Mouse (Mus musculus) stomach, postnatal 0 days (tissue): ENCODE data around the gene Rbms1. TPM values are rescaled to one million over a fixed set of nuclear protein-coding genes. Genes with fewer than 3 reads are reported as not detected.
A peak's percentile ranks its signal among the peaks of the same experiment; 100 is the strongest.

Source experiments
- ATAC-seq: fragments of 200-750 bp; cut with Nextera tagmentation; 2 replicates; pipeline ENCODE4 v1.8.0; 2017; ENCODE audit not compliant: low FRiP score, low TSS enrichment
- DNase-seq: peaks from one replicate; pipeline ENCODE4 v3.0.0-alpha.2; 2016; ENCODE audit warnings: low spot score
- H3K27ac ChIP-seq: fragments of 300-500 bp; sonication (generic); replicated peaks from 2 replicates; pipeline ENCODE4 v1.5.1; 2014; ENCODE audit warnings: mild to moderate bottlenecking, control low read depth
- H3K27me3 ChIP-seq: fragments of 300-500 bp; sonication (generic); 2 replicates; pipeline ENCODE4 v1.6.1; 2014; ENCODE audit warnings: low read length; ENCODE audit not compliant: control insufficient read depth, insufficient read depth
- H3K36me3 ChIP-seq: fragments of 300-500 bp; sonication (generic); 2 replicates; pipeline ENCODE4 v1.6.1; 2014; ENCODE audit warnings: low read length, mixed read lengths; ENCODE audit not compliant: control insufficient read depth, insufficient read depth
- H3K4me1 ChIP-seq: fragments of 300-500 bp; sonication (generic); replicated peaks from 2 replicates; pipeline ENCODE4 v1.6.1; 2014; ENCODE audit warnings: antibody characterized with exemption; ENCODE audit not compliant: control insufficient read depth, insufficient read depth
- H3K4me2 ChIP-seq: fragments of 300-500 bp; sonication (generic); replicated peaks from 2 replicates; pipeline ENCODE4 v1.6.1; 2014; ENCODE audit warnings: low read depth, mild to moderate bottlenecking, control low read depth, moderate library complexity
- H3K4me3 ChIP-seq: fragments of 300-500 bp; sonication (generic); 2 replicates; pipeline ENCODE4 v1.5.1; 2014; ENCODE audit warnings: low read depth, low read length, control low read depth
- H3K9ac ChIP-seq: fragments of 300-500 bp; sonication (generic); 2 replicates; pipeline ENCODE4 v1.6.1; 2014; ENCODE audit warnings: mild to moderate bottlenecking, low read length, control low read depth, mixed read lengths
- H3K9me3 ChIP-seq: fragments of 300-500 bp; sonication (generic); 2 replicates; pipeline ENCODE4 v1.6.1; 2016; ENCODE audit warnings: low read length; ENCODE audit not compliant: control insufficient read depth
- CTCF ChIP-seq: IDR thresholded peaks from 2 replicates; pipeline ENCODE4 v1.5.1; 2016; ENCODE audit warnings: antibody characterized with exemption, low read depth, mild to moderate bottlenecking, moderate library complexity
- EP300 ChIP-seq: optimal IDR thresholded peaks from 2 replicates; pipeline ENCODE3; 2016; ENCODE audit warnings: antibody characterized with exemption
- WGBS: fragments of 180-500 bp; shearing (Covaris S2); extraction: QIAGEN DNeasy Blood & Tissue Kit; methylation state at CpG from one replicate; pipeline ENCODE4 v1.1.7; 2014; 5-methylcytosine and 5-hydroxymethylcytosine counted together
- polyA plus RNA-seq: library from polyadenylated mRNA; unstranded; fragments of >200 nt; fragmentation: Nextera tagmentation; extraction: Ambion mirVana; gene quantifications from 2 replicates; pipeline ENCODE4 v1.2.1, GENCODE M21; 2015

The Rbms1 gene
- polyA plus RNA-seq, 1 experiment from 2014 or later, result 81.1 TPM

DNA sequence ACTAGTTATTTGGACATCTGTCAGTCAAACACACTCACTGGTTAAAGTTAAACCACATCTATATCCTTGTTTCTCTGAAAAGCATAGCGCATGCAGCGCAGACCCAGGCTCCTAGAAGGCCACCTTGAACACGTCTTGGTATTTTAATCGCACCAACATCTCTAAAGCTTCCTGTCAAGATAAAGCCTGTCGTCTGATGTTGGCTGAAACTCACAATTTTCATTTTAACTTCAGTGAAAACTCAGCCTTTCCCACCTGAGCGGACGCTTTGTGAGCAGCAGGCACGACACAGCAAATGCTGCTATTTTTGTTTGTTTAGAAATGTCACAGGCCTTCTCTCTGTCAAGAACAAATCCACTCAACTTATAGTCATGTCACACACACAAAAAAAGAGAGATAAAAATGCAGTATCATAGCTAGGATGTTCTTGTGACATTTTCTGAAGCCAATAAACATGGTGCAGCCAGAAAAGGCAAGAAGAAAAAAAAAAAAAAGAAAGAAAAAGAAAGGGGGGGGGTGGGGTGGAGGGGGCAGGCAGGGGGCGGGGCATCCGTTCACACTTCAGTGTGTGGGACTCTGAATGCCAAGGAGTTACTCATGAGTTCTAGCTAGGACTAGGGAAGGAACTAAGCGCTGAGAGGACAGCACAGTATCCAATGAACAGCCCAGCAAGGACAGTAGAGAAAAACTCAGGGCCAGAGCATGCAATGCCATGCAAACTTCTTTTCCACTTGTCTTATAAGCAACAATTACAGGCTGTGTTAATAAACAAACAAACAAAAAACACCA, 39.0 kb downstream of the Rbms1 start:
- Histone ChIP-seq H3K27ac (no peak overlapping the region), H3K9me3 (no peaks in the 10 kb centered on the region), H3K27me3 (no peaks in the 10 kb centered on the region), H3K36me3 (no peaks in the 10 kb centered on the region), H3K4me3 (no peak overlapping the region), H3K9ac (no peak overlapping the region), H3K4me2 (no peak overlapping the region), H3K4me1 (no peaks in the 10 kb centered on the region)
- ATAC-seq (no peak), DNase-seq (no peak)
- WGBS, result 66% methylated on average over 11 of the region's 11 CpGs
- TF ChIP-seq EP300, result no peak
- no peak for TF ChIP-seq CTCF

DNA sequence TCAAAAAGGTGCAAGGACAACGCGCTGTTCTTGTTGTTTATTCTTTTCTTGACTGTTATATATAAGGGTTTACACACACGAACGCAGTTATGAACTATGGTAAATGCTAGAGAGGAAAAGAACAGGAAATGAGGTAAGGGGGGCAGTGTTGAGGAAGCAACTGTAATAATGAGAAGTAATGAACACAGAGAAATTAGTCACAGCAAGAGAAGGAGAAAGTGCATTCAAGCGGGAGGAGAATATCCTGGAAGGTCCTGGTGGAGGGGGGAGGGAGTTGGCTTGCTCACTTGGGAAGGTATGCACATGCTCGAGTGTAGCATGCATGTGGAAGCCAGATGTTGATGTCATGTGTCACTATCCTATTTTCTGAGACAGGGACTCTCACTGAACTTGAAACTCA, 39.9 kb downstream of the Rbms1 start:
- TF ChIP-seq CTCF, result 0 out of 2 replicates have a peak, but pooled peaks have one; percentile 5
- no peak for TF ChIP-seq EP300
- H3K4me3 ChIP-seq, result no peak overlapping the region

DNA sequence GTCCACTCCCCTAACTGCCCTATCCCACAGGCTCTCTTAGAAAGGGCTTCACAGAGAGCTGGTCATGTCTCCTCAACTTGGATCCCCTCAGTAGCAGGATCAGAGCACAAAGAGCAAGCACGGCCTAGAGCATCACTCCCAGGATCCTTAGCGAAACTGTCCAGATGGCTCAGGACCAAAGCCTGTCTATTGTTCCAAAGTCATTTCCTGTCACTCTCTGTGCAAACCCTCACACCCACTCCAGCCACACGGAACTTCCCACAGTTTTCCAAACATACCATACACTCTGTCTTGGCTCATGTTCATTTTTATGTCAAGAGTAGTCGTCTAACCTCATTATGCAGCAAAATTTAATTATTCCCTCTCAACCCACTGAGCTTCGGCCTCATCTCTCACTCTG, 40.6 kb downstream of the Rbms1 start:
- no peaks in the 10 kb centered on the region for H3K36me3 ChIP-seq
- no peak overlapping the region for H3K4me3 ChIP-seq
- TF ChIP-seq CTCF (no peak), EP300 (no peak)
- no peak overlapping the region for H3K27ac ChIP-seq
- WGBS, result 43% methylated on average over 5 of the region's 5 CpGs
- H3K4me2 ChIP-seq, result no peak overlapping the region
- no peak overlapping the region for H3K9ac ChIP-seq
- no peaks in the 10 kb centered on the region for H3K4me1 ChIP-seq
- no peaks in the 10 kb centered on the region for H3K9me3 ChIP-seq
- ATAC-seq, result no peak
- H3K27me3 ChIP-seq, result no peaks in the 10 kb centered on the region
- no peak for DNase-seq

More for the DNA sequence above, 39.9 kb downstream of the Rbms1 start:
- no peaks in the 10 kb centered on the region for H3K36me3 ChIP-seq
- H3K4me2 ChIP-seq, result no peak overlapping the region
- no peaks in the 10 kb centered on the region for H3K4me1 ChIP-seq
- WGBS, result 35% methylated on average over 6 of the region's 6 CpGs
- H3K27me3 ChIP-seq, result no peaks in the 10 kb centered on the region
- no peak overlapping the region for H3K27ac ChIP-seq
- H3K9ac ChIP-seq, result no peak overlapping the region
- no peaks in the 10 kb centered on the region for H3K9me3 ChIP-seq
- DNase-seq, result no peak
- ATAC-seq, result 0 out of 2 replicates have a peak, but pooled peaks have one; percentile 26

DNA sequence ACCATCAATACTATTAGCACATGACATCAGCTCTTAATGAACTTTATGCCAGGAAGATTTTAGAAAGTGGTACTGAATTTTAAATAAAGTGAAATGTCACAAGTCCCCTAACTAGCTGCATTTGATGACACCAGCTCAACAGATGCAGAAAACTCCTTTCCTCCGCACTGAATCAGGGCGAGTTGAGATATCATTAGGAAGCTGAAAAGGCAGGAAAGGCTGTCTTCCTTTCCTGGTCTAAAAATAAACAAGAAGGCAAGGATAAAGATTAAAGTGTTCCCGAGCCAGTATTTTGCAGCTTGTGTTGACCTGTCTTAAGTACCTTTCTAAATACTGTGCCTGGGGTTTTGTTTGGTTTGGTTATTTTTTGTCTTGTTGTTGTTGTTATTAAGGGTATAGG, 42.9 kb downstream of the Rbms1 start:
- DNase-seq, result no peak
- Histone ChIP-seq H3K4me1 (no peaks in the 10 kb centered on the region), H3K4me3 (no peak overlapping the region), H3K27me3 (no peaks in the 10 kb centered on the region), H3K9me3 (no peaks in the 10 kb centered on the region), H3K9ac (no peak overlapping the region), H3K4me2 (no peak overlapping the region), H3K36me3 (no peaks in the 10 kb centered on the region), H3K27ac (no peak overlapping the region)
- TF ChIP-seq CTCF (no peak), EP300 (no peak)
- ATAC-seq, result no peak
- WGBS, result 27% methylated on average over 3 of the region's 3 CpGs

DNA sequence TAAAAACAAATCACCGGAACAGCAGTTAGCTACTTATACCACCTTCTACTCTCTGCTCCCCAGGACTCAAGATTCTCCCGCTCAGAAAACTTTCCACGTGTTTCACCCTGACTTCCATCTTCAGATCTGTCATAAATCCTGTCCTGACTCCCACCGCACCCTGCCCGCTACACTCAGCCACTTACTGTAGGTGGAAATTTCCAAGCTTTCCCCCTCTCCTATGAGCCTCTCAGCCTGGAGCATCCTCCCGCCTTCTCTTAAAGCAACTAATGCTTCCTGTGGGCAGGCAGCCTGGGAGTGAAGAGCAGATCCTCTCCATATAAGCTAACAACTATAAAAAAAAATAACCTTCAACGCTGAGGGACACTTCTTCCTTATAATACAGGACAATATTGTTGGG, 44.6 kb downstream of the Rbms1 start:
- no peak for TF ChIP-seq CTCF
- TF ChIP-seq EP300, result no peak
- no peak for DNase-seq
- Histone ChIP-seq H3K9ac (no peak overlapping the region), H3K27me3 (no peaks in the 10 kb centered on the region), H3K27ac (no peak overlapping the region), H3K4me2 (no peak overlapping the region), H3K4me3 (no peak overlapping the region), H3K36me3 (no peaks in the 10 kb centered on the region), H3K9me3 (no peaks in the 10 kb centered on the region), H3K4me1 (no peaks in the 10 kb centered on the region)
- 78% methylated on average over 7 of the region's 7 CpGs for WGBS
- no peak for ATAC-seq

DNA sequence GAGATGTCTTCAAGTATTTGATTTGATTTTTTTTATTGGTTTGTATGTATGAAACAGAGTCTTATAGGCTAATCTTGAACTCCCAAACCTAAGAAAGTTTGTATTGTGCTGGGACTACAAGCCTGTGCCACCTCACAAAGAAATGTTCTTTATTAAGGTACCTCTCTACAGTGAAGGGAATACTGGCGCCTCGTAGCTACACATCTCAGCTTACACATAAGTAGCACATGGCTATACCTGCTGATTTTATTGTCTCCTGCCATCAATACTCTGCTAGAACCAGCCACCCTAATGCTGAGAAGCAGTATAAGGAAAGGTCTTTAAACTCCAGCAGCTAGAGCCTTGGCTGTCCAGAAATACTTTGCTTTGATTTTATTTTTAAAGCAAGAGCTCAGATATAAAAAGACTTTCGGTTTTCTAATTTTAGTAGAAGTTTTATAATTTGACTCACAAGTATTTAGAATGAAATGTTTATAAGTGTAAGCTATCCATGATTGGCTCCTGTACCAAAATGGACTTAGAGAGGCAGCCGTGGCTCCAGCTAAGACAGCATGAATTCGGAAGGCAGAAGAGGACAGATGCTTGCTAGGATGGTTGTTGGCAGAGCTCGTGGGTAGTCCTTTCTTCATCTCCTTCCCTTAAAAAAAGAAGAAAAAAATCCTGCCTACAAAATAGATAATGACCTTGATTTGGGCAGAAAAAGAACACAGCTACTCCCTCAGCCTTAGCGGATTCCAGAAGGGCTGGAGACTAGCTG, 48.3 kb downstream of the Rbms1 start:
- Histone ChIP-seq H3K9ac (no peak overlapping the region), H3K27me3 (no peaks in the 10 kb centered on the region), H3K4me1 (0 out of 2 replicates have a peak, but pooled peaks cover 3% of the 10 kb centered on the region), H3K4me3 (no peak overlapping the region), H3K9me3 (no peaks in the 10 kb centered on the region), H3K27ac (no peak overlapping the region; the same call in 1 of the 2 replicates), H3K4me2 (no peak overlapping the region), H3K36me3 (no peaks in the 10 kb centered on the region)
- ATAC-seq, result no peak
- TF ChIP-seq EP300, result no peak
- TF ChIP-seq CTCF, result no peak
- WGBS, result 59% methylated on average over 7 of the region's 7 CpGs
- no peak for DNase-seq
